Mouse (Mus musculus): ENCODE data around the gene Prss22.
"Not testable (repeated sequence)": the region's sequence is repeated elsewhere in the genome, so short reads cannot be mapped to it uniquely, and the experiment has no call there.

Prss22 gene

GRCm38 (mm10) chr17:23994667-23995066 lies 3.2 kb downstream of the Prss22 start:
- no peak for DNase-seq

GRCm38 (mm10) chr17:23993559-23994428 lies 4.1 kb downstream of the Prss22 start:
- peak; percentile 97 for DNase-seq

GRCm38 (mm10) chr17:23992789-23993553 lies 4.9 kb downstream of the Prss22 start:
- no peak for DNase-seq

GRCm38 (mm10) chr17:23989802-23990201 lies 8.1 kb downstream of the Prss22 start:
- peak; percentile 74 for DNase-seq

- no peak for DNase-seq
Measured at GRCm38 (mm10) chr17:23984989-23985388, 12.9 kb downstream of the Prss22 start.

GRCm38 (mm10) chr17:23982912-23983311 lies 15.0 kb downstream of the Prss22 start:
- peak; percentile 46 for DNase-seq

- peak; percentile 61 for DNase-seq
Measured at GRCm38 (mm10) chr17:23980297-23980909, 17.5 kb downstream of the Prss22 start, which contains the start of gene Prss30. Gene Prss30, minus strand, starts transcription at chr17:23980566.

- no peak for DNase-seq
Measured at GRCm38 (mm10) chr17:23979471-23979870, 18.4 kb downstream of the Prss22 start.

- DNase-seq, result no peak
Measured at GRCm38 (mm10) chr17:23976665-23977064, 21.2 kb downstream of the Prss22 start.

- no peak for DNase-seq
Measured at GRCm38 (mm10) chr17:23971315-23971714, 26.6 kb downstream of the Prss22 start.

GRCm38 (mm10) chr17:23969231-23969630 lies 28.7 kb downstream of the Prss22 start:
- peak; percentile 95 for DNase-seq

GRCm38 (mm10) chr17:23968780-23969179 lies 29.1 kb downstream of the Prss22 start:
- peak; percentile 46 for DNase-seq

- DNase-seq, result peak; percentile 68
Measured at GRCm38 (mm10) chr17:23966658-23967401, 31.1 kb downstream of the Prss22 start.

GRCm38 (mm10) chr17:23965805-23966425 lies 32.0 kb downstream of the Prss22 start:
- DNase-seq, result no peak

- DNase-seq, result peak; percentile 21
Measured at GRCm38 (mm10) chr17:23961573-23962122, 36.3 kb downstream of the Prss22 start.

- peak; percentile 91 for DNase-seq
Measured at GRCm38 (mm10) chr17:23960084-23960738, 37.7 kb downstream of the Prss22 start.

- no peak for DNase-seq
Measured at GRCm38 (mm10) chr17:23955174-23955573, 42.7 kb downstream of the Prss22 start, which contains the start of gene Sbpl. Gene Sbpl, minus strand, starts transcription at chr17:23955274.

- DNase-seq, result not testable (repeated sequence)
Measured at GRCm38 (mm10) chr17:23950828-23951227, 47.1 kb downstream of the Prss22 start.

- no peak for DNase-seq
Measured at GRCm38 (mm10) chr17:23949068-23949467, 48.8 kb downstream of the Prss22 start.

GRCm38 (mm10) chr17:23947486-23947885 lies 50.4 kb downstream of the Prss22 start:
- not testable (repeated sequence) for DNase-seq

Measured in lung, postnatal 36 days (tissue).